Mouse (Mus musculus): ENCODE measurements at regions not wholly inside any gene's neighbourhood (a gene's known extent, or its start where the extent isn't known, plus 50 kb on each side); places are given as distances from the start of the nearest gene placed in this dataset.

DNA sequence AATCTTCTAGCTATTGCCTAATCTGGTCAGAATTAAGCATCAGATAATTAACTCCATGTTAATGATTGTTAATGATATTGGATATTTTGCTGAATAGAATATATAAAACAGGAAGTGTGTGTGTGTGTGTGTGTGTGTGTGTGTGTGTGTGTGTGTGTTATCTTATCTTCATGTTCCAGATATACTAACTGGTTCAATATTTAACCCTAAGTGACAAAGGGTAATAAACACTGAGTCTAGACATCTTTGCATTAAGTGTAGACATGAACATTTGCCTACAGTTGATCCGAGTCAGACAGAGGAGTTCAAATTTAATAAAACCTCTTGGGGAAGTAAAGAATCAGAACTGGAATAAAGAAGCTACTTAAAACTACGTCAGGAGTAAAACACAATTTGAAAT, 161.6 kb downstream of the Fsip2 start:
- DNase-seq: no peak

DNA sequence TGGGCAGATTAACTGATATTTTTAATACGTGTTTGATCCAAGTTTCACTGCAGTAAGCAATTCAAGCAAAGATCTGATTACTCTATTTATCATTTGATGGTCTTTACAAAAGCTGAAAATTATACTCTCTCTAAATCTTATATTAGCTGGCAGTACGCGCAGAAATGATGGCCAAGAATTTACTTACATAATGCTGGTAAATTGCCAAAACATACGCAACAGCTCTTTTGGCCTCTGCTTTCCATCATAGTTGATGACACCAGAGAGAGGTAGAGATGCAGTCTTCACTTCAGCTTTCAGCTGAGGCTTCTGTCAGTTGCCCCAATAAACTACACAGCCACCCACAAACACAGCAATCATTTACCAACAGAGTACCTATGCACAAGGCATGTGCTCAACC, 182.9 kb downstream of the Fsip2 start:
- DNase-seq: no peak

DNA sequence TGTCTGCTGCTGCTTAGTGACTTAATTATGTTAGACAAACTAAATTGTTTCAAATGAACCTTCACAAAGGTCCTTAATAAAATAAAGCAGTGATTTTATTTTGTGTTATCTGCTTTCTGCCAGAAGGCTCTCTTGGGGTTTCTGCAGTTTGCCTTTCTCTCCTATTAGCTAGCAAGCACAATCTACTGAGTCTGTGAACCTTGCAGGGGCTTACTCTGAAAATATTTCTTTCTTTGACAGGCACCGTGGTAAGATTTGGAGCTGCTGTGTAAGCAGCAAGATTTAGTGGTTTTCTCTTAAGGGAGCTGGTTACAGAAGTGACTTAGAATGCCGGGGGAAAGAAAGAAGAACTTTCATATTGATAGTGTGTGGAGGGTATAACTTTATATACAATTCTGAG, 187.3 kb downstream of the Fsip2 start:
- DNase-seq: no peak

DNA sequence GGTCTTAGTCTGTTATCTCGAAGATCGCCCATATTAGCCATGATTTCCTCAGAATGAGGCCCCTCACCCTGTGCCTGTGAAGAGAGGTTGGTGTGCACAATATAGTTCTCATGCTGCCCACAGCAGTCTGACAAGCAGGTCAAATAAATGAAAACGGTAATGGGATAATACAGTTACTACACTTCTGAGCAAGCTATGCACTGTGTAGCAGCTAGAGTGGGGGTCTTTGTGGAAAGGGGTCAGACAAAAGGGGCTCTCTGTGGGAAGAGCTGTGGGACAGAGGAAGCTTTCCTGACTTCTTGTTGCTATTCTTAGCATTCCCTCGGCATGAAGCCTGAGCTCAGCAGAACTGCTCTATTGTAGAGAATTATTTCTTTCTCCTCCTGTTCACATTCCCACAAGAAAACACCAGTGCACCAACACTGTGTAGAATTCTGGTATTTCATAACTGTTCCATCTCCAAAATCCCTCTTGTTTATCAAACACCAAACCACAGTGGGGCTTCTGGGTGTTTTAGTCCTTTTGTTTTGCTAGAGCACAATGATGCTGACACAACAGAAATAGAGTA, 187.9 kb downstream of the Fsip2 start:
- DNase-seq: no peak

DNA sequence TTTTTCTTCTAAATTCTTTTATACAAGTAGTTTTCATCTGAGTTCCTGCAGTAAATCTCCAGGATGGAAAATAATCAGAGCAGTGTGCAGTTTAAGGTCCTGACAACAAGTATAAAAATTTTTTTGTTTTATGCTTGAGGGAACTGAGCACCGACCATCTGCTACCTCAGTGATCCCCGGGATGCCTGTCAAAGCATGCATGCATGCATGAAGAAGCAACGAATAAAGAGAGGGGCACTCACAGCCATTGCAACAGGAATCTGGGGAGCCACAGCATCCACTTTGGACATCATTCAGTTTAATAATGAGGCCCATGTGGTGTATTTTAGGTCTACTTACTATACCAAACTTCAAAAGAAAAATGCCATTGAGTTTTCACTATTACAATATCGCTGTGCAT, 222.4 kb downstream of the Fsip2 start:
- peak; percentile 13 for DNase-seq

All from cerebellum, adult 9-11 months (tissue).